Mouse (Mus musculus) gastrocnemius, adult 8-10 months (tissue): ENCODE data around the gene Tbr1. TPM values are rescaled to one million over a fixed set of nuclear protein-coding genes. Genes with fewer than 3 reads are reported as not detected.

Experiments used
- DNase-seq, 2 experiments: peaks; one replicate each; pipeline ENCODE4 v3.0.0; 2022; ENCODE audit warnings: low spot score in 2 of 2
- total RNA-seq, 4 experiments: library from RNA; stranded (reverse); gene quantifications; 2 replicates each; pipeline ENCODE4 v1.2.4; 2022

The Tbr1 gene
- not detected for total RNA-seq

- no peak for DNase-seq
Observed at GRCm38 (mm10) chr2:61802656-61803251, at the start of gene Tbr1. Gene Tbr1, plus strand, starts transcription at chr2:61802930.

GRCm38 (mm10) chr2:61754989-61755388 is 47.7 kb upstream of the Tbr1 start:
- DNase-seq: no peak

- no peak for DNase-seq
Observed at GRCm38 (mm10) chr2:61759234-61759855, 43.4 kb upstream of the Tbr1 start.

- DNase-seq: no peak
Observed at GRCm38 (mm10) chr2:61760044-61760443, 42.7 kb upstream of the Tbr1 start.

GRCm38 (mm10) chr2:61764470-61765105 is 38.1 kb upstream of the Tbr1 start:
- DNase-seq: no peak

- DNase-seq: no peak
Observed at GRCm38 (mm10) chr2:61765526-61765925, 37.2 kb upstream of the Tbr1 start.

- DNase-seq: no peak
Observed at GRCm38 (mm10) chr2:61780794-61781193, 21.9 kb upstream of the Tbr1 start.

- no peak for DNase-seq
Observed at GRCm38 (mm10) chr2:61794960-61795359, 7.8 kb upstream of the Tbr1 start.

GRCm38 (mm10) chr2:61798048-61798447 is 4.7 kb upstream of the Tbr1 start:
- DNase-seq: no peak

GRCm38 (mm10) chr2:61803443-61804367 is 975 bp downstream of the Tbr1 start:
- DNase-seq: no peak

- DNase-seq: no peak
Observed at GRCm38 (mm10) chr2:61804382-61804840, 1.7 kb downstream of the Tbr1 start.

GRCm38 (mm10) chr2:61804841-61805540 is 2.3 kb downstream of the Tbr1 start:
- DNase-seq: no peak

GRCm38 (mm10) chr2:61805541-61806345 is 3.0 kb downstream of the Tbr1 start:
- no peak for DNase-seq

GRCm38 (mm10) chr2:61806346-61806825 is 3.7 kb downstream of the Tbr1 start:
- no peak for DNase-seq

- DNase-seq: no peak
Observed at GRCm38 (mm10) chr2:61807151-61807550, 4.4 kb downstream of the Tbr1 start.

- no peak for DNase-seq
Observed at GRCm38 (mm10) chr2:61807781-61808180, 5.1 kb downstream of the Tbr1 start.

GRCm38 (mm10) chr2:61808776-61809175 is 6.0 kb downstream of the Tbr1 start:
- DNase-seq: no peak

- DNase-seq: no peak
Observed at GRCm38 (mm10) chr2:61809381-61809780, 6.7 kb downstream of the Tbr1 start.

- DNase-seq: no peak
Observed at GRCm38 (mm10) chr2:61810751-61811150, 8.0 kb downstream of the Tbr1 start.

- no peak for DNase-seq
Observed at GRCm38 (mm10) chr2:61811163-61811506, 8.4 kb downstream of the Tbr1 start.
